Mouse (Mus musculus) heart, postnatal 4 days (tissue): ENCODE results near the gene Grasp. TPM values are rescaled to one million over a fixed set of nuclear protein-coding genes. Genes with fewer than 3 reads are reported as not detected.

Experiments used
- DNase-seq: peaks from one replicate; pipeline ENCODE4 v3.0.0; 2021
- total RNA-seq, 2 experiments: library from RNA; stranded (reverse); gene quantifications; 2 replicates each; pipeline ENCODE4 v1.2.3; 2021

The Grasp gene
- total RNA-seq, 2 experiments from 2014 or later, result 13.9 to 15.1 TPM

DNA sequence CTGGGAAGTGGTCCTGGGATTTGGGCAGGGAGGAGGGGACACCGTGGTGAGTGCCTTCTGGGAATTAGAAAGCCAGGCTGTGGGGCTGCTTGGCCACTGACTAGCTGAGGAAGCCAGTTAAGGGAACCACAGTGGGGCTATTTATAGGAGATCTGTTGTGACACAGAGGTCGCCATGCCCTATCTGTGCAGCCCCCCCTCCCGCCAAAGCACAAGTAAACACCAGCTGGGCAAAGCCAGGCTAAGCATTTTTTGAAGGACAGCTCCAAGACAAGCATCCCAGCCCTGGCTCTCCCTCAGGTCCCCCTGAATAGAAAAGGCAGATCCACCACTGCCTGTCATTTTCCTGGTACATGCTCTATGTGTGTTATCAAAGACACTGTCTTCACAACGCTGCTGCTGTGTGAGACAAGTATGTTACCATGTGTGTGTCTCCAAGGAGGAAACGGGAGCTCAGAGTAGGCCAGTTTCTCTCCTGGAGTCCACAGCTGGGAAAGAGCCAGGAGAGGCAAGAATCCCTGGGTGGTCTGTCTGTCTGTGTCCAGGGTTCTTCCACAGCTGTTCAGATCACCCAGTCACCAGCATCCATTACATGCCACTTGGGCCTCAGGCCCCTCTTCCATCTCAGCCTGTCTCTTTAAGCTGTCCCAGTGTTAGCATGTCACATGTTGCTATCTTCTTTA lies 24.2 kb downstream of the Grasp start:
- DNase-seq, result peak; percentile 64

DNA sequence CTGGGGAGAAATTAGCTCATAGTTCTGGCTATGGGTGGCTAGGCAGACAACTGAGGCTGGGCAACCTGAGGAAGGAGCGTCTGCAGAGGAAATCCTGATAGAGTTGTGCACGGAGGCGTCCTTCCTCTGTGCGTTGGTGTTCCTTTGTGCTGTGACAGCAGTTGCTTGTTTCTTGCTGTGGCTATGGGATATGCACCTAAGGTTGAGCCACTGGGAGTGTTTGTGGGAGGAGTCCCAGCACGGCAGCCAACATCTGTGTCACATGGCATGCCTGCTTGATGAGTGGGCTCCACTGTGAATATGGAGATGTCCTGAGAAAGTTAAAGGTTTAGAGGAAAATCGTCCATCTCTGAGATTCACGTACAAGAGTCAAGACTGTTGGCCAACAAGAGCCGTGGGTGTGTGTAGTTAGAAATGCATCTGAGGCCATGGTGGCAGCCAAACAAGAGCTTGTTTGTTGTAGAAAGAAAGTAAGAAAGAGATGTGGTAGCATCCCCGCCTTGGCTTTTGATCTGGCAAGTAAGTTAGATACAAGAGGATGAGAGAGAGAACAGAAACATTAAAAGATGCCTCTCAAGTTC lies 26.3 kb downstream of the Grasp start:
- no peak for DNase-seq

DNA sequence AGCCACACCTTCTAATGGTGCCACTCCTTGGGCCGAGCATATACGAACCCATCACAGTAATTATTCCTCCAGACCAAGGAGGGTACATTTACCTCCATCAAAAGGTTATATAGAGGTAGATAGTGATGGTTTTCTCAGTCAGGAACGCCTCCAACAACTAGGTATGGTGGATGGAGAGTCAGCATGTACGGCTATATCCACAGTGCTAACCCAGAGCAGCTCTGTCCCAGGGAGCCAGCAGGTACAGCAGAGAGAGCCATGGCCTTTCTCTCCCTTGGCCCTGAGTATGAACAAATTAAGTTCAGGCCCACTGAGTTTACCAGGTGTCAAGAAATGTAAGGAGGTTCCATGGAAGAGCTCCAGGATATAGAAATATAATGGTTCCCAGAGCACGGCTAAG lies 27.9 kb downstream of the Grasp start:
- no peak for DNase-seq

DNA sequence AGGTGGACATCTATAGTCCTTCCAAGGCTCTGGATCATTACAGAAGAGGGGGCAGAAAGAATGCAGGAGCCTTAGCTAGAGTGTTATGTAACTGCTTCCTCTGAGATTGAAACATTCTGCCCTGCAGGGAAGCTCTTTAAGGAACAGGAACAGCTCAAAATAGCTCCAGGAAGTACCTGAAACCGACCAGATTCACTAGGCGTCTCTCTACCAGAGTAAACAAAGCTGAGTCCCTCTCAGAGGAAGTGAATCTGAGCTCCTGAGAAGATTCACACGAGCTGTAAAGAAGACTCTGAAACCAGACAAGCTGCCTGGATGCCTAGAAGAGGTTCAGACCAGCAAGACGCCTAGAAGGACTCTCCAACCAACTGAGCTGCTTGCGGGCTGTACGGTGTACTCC lies 28.6 kb downstream of the Grasp start:
- no peak for DNase-seq

DNA sequence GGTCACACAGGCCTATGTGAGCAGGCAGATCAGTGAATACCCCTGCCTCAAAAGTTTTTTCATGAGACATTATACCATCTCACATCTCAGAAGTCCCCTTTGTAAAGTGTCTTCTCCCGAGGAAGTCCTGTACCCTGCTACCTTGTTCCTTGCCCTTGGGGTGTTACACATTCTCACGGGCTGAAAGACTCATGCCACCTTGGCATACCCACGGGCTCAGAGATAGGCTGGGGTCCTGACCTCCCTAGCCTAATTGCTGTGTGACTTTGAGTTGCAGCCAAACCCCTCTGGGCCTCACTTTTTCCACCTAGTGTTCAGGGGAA lies 29.5 kb downstream of the Grasp start:
- no peak for DNase-seq

DNA sequence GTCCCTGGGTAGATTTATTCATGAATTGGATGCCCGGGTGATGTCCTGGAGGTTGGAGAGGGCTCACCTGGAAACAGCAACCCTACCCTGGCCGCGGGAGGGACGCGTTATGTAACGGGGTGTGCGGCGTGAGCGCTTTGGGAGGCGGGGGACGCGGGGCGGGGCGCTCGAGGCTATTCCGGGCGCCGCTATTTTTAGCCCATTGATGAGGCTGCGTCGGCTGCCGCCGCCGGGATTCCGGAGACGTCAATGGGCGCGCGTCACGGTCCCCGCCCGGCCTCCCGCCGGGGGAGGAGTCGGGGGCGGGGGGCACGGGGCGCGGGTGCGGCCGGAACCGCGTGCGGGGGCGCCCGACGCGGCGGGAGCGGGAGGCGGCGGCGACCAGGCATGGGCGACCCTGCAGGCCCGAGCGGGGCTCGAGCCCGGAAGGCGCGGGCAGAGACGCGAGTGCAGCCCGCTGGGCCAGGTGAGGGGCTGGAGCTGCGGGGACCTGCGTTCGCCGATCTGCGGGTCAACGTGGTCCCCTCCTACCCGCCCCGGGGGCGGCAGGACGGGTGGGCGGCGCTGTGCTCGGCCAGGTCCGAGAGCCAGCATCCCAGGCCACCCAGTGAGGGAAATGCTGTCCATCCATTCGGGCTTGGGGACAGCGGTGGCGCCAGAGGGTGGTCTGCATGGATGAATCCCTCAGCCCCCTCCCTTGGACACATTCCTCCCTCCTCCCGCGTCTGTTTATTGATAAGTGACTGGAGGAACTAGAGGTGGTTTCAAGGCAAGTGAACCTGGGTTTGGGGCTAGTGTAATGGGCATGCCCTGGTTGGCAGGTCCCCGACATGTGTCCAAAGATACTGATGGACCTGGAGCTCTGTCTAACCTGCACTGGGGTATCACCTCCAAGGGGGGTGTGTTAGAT lies 30.2 kb downstream of the Grasp start, which contains the start of gene Nr4a1:
Nr4a1 (plus strand) TSS at position 384 of the 910 bp plus-strand sequence.
- DNase-seq, result peak; percentile 90

DNA sequence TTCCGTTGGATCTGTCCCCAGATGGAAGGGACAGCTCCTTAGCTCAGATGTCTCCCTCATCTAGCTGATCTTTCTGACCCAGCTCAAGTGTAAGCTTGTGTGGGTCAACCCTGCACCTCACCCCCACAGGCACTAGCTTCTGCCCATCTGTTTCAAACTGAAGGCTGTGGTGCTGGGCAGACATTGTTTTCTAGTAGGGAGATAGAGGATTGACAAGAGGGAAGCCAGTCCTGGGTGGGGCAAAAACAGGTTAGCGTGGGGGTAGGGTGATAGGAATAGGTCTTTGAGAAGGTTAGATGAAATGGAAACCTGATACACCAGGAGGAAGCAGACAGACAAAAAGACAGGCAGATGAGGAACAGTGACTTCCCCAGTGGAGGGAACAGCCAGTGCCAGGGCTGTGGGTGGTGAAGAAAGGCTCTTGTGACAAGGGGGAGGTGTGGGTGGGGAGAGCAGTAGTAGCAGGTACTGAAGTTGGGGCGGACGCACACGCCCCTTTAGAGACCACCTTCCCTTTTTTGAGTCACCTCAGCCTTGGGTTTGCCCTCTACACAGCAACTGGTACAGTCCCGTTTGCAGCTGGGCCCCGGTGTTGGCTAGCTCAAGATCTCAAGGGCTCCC lies 32.0 kb downstream of the Grasp start:
- no peak for DNase-seq

DNA sequence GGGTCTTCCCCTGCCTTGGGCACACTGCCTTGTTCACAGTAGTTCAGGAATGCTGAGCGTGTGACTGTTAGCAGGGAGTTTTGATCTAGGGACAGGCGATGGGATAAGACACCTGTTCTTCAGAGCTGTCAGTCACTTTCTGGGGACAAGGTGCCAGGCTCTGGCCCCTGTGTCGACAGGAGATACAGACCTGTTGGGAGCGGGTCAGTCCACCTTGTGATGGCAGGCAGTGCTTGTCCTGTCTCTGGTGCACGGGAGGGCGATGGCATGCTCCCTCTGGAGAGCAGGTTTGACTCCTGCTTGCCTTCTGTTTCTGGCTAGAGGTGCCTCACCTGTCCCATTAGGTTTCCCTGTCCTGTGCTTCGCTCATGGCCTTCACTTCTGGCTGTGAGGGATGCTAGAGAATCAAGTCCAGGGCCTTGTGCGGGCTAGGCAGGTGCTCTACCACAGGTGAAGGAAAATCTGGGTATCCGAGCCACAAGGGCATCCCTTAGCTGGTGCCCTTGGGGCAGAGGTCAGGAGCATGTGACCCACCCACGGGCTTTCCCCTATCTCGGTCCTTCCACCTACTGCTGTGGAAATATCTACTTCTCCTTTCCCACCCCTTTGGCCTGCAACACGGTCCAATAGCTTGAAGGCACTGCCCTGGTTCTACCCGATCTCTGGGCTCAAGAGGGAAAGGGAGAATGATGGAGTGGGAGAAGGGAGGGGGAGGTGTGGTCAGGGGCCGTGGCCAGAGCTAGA lies 32.6 kb downstream of the Grasp start:
- no peak for DNase-seq

DNA sequence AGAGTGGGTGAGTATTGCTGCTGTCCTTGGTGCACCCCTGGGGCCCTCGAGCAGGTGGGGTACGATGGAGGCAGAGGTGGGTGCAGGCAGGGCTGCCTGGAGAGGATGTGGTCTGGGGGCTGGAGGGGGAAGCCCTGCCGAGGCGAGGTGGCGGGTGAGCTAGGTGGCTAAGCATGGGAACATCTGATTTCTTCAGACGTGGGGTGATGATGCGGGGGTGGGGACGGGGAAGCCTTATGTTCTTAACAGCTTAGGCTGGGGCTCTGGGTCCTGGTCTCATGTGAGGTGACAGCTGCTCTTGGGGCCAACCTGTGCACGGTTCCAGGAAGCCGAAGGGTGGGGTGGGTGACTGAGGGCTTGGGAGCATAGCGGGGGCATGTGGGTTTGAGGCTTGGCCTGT lies 34.4 kb downstream of the Grasp start:
- DNase-seq, result no peak

DNA sequence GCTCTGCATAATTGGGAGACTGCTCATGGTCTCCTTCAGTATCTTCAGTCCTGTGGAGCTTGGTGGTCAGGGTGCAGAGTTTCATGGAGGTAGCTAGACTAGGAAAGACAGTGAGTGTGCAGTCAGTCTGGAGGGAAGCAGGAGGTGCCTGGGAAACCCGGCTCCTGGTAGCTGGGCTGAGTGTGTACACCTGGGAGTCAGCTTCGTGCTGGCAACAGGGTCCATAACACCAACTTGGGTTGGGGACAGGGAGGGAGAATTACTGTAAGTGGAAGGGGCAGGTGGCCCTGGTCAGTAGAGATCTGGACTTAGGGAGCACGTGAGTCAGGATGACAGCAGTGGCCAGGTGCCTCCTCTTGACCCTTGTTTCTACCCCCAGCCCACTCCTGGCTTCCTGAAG lies 35.9 kb downstream of the Grasp start:
- no peak for DNase-seq

DNA sequence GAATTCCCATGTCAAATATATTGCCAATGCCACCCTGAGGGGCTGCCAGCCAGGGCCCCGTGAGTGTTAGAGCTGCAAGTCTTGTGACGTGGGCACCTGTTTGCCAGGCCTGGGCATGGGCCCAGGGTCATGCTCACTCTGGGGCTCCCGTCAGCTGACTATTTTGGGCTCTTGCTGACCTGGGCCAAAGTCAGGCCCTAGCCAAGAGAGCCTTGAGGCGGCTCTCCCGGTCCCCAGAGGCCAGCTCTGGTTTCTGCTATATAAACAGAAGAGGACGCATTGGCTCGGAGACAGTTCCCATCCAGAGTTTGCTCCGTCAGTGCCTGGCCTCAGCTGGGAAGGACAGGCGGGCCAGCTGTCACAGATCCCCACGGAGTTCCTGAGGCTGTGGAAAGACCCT lies 36.4 kb downstream of the Grasp start:
- DNase-seq, result peak; percentile 90

DNA sequence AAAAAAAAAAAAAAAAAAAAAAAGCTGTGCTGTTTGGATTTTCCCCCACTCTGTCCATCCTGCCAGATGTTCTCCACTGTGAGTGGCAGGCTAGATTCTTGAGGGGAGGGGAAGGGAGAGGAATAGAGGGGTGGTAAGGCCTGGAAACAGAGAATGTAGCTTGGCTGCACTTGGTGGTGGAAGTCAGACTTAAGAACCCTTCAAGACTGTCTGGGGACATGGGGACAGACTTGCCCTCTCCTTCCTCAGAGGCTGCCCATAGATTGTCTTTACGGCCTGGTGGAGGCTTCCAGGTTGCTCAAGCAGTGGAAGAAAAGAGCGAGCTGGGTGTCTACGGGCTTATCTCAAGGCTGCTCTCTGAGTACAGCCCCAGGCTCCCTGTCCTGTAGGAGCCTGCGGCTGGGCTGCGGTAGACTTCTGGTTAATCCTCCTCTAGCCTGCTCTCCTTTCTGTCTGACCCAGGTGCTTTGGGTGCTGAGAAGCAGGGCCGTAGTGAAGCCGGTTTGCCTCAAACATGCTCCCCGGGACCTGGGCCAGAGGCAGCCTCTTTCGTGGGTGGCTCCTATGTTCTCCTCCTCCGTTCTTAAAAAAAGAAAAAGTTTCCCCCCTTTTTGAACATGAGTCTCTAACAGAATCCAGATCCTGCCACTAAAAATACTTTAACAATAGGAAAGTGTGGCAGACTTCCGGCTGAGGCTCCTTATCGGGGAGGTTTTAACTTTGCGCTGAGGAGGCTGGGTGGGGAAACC lies 37.1 kb downstream of the Grasp start:
- peak; percentile 64 for DNase-seq

DNA sequence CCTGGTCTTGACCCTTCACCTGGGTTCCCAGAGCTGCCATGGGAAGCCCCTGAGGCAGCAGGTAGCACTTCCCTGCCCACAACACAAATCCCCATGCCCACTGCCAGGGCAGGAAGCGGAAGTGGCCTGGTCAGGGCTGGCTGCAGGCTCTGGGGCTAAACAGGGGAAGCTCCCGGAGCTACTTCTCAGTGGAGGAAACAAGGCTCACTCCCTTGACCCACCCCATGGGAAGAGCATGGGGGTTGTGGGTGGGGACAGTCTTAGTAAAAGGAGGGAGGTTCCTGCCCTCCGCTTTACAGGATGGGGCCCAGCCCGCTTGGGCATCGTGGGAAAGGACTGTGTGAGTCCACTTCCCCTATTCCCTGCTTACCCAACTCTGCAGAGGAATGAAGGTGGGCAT lies 38.5 kb downstream of the Grasp start:
- DNase-seq, result no peak

DNA sequence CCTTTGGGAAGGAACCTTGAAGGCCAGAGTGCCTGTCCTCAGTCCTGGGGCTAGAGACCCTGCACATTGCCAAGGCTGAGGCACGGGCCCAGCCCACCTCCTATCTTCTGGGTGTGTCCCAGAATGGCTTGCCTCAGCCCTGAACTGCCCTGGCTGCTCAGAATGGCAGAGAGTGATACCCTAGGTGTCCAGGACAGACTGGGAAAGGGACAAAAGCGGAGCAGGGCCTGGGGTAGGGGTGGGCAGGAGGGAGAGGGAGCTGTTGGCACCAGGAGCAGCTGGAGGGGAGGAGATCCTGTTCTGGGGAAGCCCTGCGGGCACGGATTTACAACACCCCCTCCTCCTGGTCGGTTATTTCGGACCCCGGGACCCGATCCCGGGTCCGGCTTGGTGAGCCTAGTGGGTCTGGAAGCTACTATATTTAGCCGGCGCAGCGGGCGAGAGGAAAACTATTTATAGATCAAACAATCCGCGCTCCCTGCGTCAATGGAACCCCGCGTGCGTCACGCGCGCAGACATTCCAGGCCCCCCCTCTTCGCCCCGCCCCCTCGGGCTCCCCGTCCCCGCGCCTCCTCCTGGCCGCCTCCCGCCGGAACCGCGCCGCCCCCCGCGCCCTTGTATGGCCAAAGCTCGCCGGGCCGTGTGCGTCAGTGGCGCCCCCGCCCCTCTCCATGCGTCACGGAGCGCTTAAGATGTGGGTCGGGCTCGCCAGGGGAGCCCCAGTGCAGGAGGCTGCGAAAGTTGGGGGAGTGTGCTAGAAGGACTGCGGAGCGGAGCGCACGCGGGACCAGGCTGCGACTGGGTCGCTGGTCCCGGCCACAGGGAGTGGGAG lies 42.4 kb downstream of the Grasp start:
- DNase-seq, result peak; percentile 99

DNA sequence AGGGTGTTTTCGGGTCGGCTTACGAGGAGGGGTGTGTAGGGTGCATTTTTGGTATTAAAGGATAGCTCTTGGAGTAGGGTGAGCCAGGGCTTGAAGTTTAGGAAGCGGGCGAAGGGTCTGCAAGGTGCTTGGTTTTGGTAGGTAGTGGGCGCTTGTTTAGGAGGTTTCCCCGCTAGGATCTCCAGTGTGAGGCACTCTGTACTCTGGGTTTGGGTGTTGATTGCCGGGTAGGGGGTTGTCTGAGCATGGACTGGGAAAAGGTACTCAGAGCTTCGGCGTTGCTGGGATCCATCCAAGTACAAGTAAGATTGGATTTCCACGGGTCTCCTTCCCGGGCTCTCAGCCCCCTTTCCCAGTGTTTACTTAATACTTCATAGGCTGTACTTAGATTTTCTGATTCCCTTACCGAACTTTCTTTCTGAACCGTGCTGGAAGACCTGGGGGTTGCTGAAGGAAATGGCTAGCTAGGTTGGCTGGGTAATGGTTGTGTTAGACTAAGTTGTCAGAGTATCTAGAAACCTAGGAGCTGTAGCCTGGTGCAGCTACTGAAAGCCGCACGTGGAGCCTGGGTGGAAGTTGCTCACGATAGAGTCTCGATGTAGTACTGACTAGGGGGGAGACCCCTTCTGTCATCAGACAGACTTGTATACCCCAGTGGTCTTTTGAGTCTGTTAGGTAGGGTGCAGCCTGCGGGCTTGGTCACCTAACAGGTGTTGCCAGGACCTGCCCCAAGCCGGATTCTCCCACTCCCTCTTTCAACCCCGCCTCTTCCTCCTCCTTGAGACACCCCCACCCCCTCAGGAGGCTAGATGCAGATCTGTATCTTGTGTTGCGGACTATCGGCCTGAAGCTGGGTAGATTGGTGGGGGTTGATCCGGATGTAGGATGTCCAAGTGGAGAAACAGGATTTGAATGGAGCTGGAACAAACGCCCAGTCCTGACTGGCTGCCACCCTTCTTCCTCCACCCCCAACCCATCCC lies 43.4 kb downstream of the Grasp start:
- DNase-seq, result no peak

DNA sequence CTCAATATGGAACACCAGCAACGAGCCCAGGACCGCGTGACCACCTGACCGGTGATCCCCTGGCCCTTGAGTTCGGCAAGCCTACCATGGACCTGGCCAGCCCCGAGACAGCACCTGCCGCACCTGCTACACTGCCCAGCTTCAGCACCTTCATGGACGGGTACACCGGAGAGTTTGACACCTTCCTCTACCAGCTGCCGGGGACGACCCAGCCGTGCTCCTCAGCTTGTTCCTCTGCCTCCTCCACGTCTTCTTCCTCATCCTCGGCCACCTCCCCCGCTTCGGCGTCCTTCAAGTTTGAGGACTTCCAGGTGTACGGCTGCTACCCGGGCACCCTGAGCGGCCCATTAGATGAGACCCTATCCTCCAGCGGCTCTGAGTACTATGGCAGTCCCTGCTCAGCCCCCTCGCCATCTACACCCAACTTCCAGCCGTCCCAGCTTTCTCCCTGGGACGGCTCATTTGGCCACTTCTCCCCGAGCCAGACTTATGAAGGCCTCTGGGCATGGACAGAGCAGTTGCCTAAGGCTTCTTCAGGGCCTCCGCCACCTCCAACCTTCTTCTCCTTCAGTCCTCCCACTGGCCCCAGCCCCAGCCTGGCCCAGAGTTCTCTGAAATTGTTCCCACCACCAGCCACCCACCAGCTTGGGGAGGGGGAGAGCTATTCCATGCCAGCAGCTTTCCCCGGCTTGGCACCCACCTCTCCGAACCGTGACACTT lies 46.3 kb downstream of the Grasp start:
- DNase-seq, result peak; percentile 12

DNA sequence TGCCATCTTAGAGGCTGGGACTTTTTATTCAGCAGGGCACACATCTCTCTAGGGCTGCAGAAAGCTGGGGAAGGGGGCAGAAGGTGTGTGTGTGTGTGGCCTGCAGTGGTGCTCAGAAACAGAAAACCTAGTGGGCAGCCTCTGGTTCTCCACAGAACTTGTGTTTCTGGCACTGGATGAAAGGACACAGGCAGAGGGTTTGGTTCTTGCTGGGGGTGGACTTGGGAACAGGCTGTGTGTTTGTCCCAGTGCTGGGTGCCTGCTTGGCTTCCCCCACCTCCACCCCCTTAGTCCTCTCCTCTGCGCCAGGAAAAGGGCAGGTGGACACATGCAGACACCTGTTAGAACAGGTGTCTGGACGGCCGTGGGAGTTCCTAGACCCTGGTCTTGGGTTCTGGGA lies 47.1 kb downstream of the Grasp start:
- DNase-seq, result no peak

DNA sequence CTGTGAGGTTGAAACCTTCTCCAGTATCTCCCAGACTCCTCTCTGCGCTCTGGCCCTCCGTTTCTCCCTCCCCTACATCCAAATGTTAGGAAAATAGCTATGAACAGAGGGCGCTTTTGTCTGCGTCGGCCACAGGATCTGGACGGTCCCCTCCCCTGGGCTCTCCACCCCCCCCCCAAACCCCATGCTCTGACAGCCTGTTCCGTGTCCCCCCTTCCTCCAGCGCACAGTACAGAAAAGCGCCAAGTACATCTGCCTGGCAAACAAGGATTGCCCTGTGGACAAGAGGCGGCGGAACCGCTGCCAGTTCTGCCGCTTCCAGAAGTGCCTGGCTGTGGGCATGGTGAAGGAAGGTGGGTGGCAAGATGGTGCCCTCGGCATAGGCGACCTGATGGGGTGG lies 47.5 kb downstream of the Grasp start:
- no peak for DNase-seq

DNA sequence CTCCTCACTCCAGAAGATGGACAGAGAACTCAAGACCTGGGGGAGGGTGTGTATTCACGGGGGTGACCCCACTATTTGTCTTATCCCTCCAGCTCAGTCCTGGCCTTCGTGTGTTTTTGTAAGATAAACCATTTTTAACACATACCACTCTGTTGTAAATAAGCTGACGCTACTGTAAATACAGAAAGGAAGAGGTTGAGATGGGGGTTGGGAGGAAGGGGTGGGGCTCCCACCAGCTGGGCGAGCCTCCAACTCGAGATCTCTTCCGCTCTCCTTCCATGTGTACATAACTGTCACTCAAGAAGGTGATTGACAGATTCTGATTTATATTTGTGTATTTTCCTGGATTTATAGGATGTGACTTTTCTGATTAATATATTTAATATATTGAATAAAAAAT lies 50.4 kb downstream of the Grasp start:
- no peak for DNase-seq
